Mouse (Mus musculus) adrenal gland, adult 18-20 months (tissue): Measurements from ENCODE around the gene Rapgef6. TPM values are rescaled to one million over a fixed set of nuclear protein-coding genes. Genes with fewer than 3 reads are reported as not detected.

Source experiments
- DNase-seq, 2 experiments: peaks; one replicate each; pipeline ENCODE4 v3.0.0; 2021 to 2022; ENCODE audit warnings: low spot score in 2 of 2
- long read RNA-seq, 2 experiments: library from polyadenylated mRNA; stranded (forward); transcript quantifications; one replicate each; pipeline ENCODE4 v2.0.0; 2021
- total RNA-seq, 2 experiments: library from RNA; stranded (reverse); gene quantifications; 1 replicate in 1 of 2; 2 replicates in 1 of 2; pipeline ENCODE4 v1.2.3; 2021

Gene Rapgef6
- total RNA-seq = 10 to 100 TPM; 19.6 to 20.6 TPM
- long read RNA-seq, experiment 1, partial matches to known transcripts = 1 of 3 reads
- long read RNA-seq, experiment 1, other reads (novel, unspliced or antisense) = 1 of 3 reads
- long read RNA-seq, experiment 2, full-length matches to known transcripts = 2 of 24 reads
- long read RNA-seq, experiment 2, partial matches to known transcripts = 19 of 24 reads
- long read RNA-seq, experiment 2, other reads (novel, unspliced or antisense) = 3 of 24 reads

- peak; percentile 98 to 99 for DNase-seq
Observed at GRCm38 (mm10) chr11:54522529-54523430, at the start of gene Rapgef6. Rapgef6 (plus strand) TSS chr11:54522847.

- DNase-seq = no peak
Observed at GRCm38 (mm10) chr11:54478414-54478813, 44.2 kb upstream of the Rapgef6 start.

- no peak for DNase-seq
Observed at GRCm38 (mm10) chr11:54486041-54486440, 36.6 kb upstream of the Rapgef6 start.

GRCm38 (mm10) chr11:54491946-54492558 is 30.6 kb upstream of the Rapgef6 start:
- no peak for DNase-seq

GRCm38 (mm10) chr11:54492559-54492958 is 30.1 kb upstream of the Rapgef6 start:
- no peak for DNase-seq

- no peak for DNase-seq
Observed at GRCm38 (mm10) chr11:54499838-54500237, 22.8 kb upstream of the Rapgef6 start.

- DNase-seq = no peak
Observed at GRCm38 (mm10) chr11:54502546-54503245, 20.0 kb upstream of the Rapgef6 start.

GRCm38 (mm10) chr11:54513584-54513983 is 9.1 kb upstream of the Rapgef6 start:
- DNase-seq = no peak

- peak in 1 of 2 experiments; percentile 8 for DNase-seq
Observed at GRCm38 (mm10) chr11:54521927-54522528, 619 bp upstream of the Rapgef6 start.

- DNase-seq = no peak
Observed at GRCm38 (mm10) chr11:54523431-54524001, 869 bp downstream of the Rapgef6 start.

GRCm38 (mm10) chr11:54528002-54528401 is 5.4 kb downstream of the Rapgef6 start:
- no peak for DNase-seq

GRCm38 (mm10) chr11:54530391-54530790 is 7.7 kb downstream of the Rapgef6 start:
- no peak for DNase-seq

GRCm38 (mm10) chr11:54530916-54531315 is 8.3 kb downstream of the Rapgef6 start:
- DNase-seq = no peak

GRCm38 (mm10) chr11:54533834-54534233 is 11.2 kb downstream of the Rapgef6 start:
- no peak for DNase-seq

- peak; percentile 77 to 83 for DNase-seq
Observed at GRCm38 (mm10) chr11:54534871-54535270, 12.2 kb downstream of the Rapgef6 start.

GRCm38 (mm10) chr11:54539031-54539430 is 16.4 kb downstream of the Rapgef6 start:
- DNase-seq = no peak

- no peak for DNase-seq
Observed at GRCm38 (mm10) chr11:54539486-54539885, 16.8 kb downstream of the Rapgef6 start.

GRCm38 (mm10) chr11:54540328-54540727 is 17.7 kb downstream of the Rapgef6 start:
- no peak for DNase-seq

GRCm38 (mm10) chr11:54542414-54542813 is 19.8 kb downstream of the Rapgef6 start:
- DNase-seq = no peak

GRCm38 (mm10) chr11:54554970-54555369 is 32.3 kb downstream of the Rapgef6 start:
- DNase-seq = no peak
